Mouse (Mus musculus): ENCODE data around the gene Commd8. TPM values are rescaled to one million over a fixed set of nuclear protein-coding genes. Genes with fewer than 3 reads are reported as not detected.
"Not testable (repeated sequence)": the region's sequence is repeated elsewhere in the genome, so short reads cannot be mapped to it uniquely, and the experiment has no call there.

The Commd8 gene
- polyA plus RNA-seq, 2 experiments, result 59.3 to 152 TPM

- H3K4me1 ChIP-seq (ENCODE audit: control insufficient read depth, insufficient read depth, low read length), result no peaks in the 10 kb centered on the region
- H3K9ac ChIP-seq (ENCODE audit: low read depth, low read length, severe bottlenecking), result no peak overlapping the region
- TF ChIP-seq POLR2A (IDR thresholded peaks at IDR 0.05; ENCODE audit: borderline replicate concordance, extremely low read depth, insufficient read depth, insufficient read length), result no peak
- 93% methylated on average over 11 of the region's 11 CpGs for WGBS
- no peak overlapping the region for H3K4me2 ChIP-seq (replicated peaks; ENCODE audit: low read depth, low read length, severe bottlenecking)
- no peak overlapping the region for H3K27ac ChIP-seq (replicated peaks; ENCODE audit: low read depth, low read length)
- H3K9me3 ChIP-seq (ENCODE audit: control insufficient read depth, low read length), result no peaks in the 10 kb centered on the region
- DNase-seq (ENCODE audit: low spot score), result no peak
- H3K27me3 ChIP-seq (ENCODE audit: control insufficient read depth, insufficient read depth, low read length), result no peaks in the 10 kb centered on the region
- no peak overlapping the region for H3K4me3 ChIP-seq (replicated peaks; ENCODE audit: low read length)
- H3K36me3 ChIP-seq (ENCODE audit: control insufficient read depth, insufficient read depth, low read length), result peaks cover 60% of the 10 kb centered on the region
- no peak for ATAC-seq (ENCODE audit: low FRiP score, low read depth)
Observed at GRCm38 (mm10) chr5:72160781-72161485, 7.1 kb downstream of the Commd8 start.

GRCm38 (mm10) chr5:72159537-72159936 lies 8.5 kb downstream of the Commd8 start:
- Histone ChIP-seq H3K36me3 (ENCODE audit: control insufficient read depth, insufficient read depth, low read length) (peaks cover 54% of the 10 kb centered on the region), H3K9ac (ENCODE audit: low read depth, low read length, severe bottlenecking) (no peak overlapping the region), H3K27me3 (ENCODE audit: control insufficient read depth, insufficient read depth, low read length) (no peaks in the 10 kb centered on the region), H3K9me3 (ENCODE audit: control insufficient read depth, low read length) (no peaks in the 10 kb centered on the region), H3K4me1 (ENCODE audit: control insufficient read depth, insufficient read depth, low read length) (no peaks in the 10 kb centered on the region), H3K4me2 (replicated peaks; ENCODE audit: low read depth, low read length, severe bottlenecking) (no peak overlapping the region), H3K4me3 (replicated peaks; ENCODE audit: low read length) (no peak overlapping the region), H3K27ac (replicated peaks; ENCODE audit: low read depth, low read length) (no peak overlapping the region)
- TF ChIP-seq POLR2A (IDR thresholded peaks at IDR 0.05; ENCODE audit: borderline replicate concordance, extremely low read depth, insufficient read depth, insufficient read length), result no peak
- WGBS, result 77% methylated on average over 6 of the region's 6 CpGs
- no peak for DNase-seq (ENCODE audit: low spot score)
- ATAC-seq (ENCODE audit: low FRiP score, low read depth), result no peak

- no peak for ATAC-seq (ENCODE audit: low FRiP score, low read depth)
- peaks cover 49% of the 10 kb centered on the region for H3K36me3 ChIP-seq (ENCODE audit: control insufficient read depth, insufficient read depth, low read length)
- 83% methylated on average over 12 of the region's 12 CpGs for WGBS
- H3K27ac ChIP-seq (replicated peaks; ENCODE audit: low read depth, low read length), result no peak overlapping the region
- no peaks in the 10 kb centered on the region for H3K4me1 ChIP-seq (ENCODE audit: control insufficient read depth, insufficient read depth, low read length)
- H3K4me2 ChIP-seq (replicated peaks; ENCODE audit: low read depth, low read length, severe bottlenecking), result no peak overlapping the region
- DNase-seq (ENCODE audit: low spot score), result no peak
- TF ChIP-seq POLR2A (IDR thresholded peaks at IDR 0.05; ENCODE audit: borderline replicate concordance, extremely low read depth, insufficient read depth, insufficient read length), result no peak
- H3K9ac ChIP-seq (ENCODE audit: low read depth, low read length, severe bottlenecking), result no peak overlapping the region
- H3K4me3 ChIP-seq (replicated peaks; ENCODE audit: low read length), result no peak overlapping the region
- no peaks in the 10 kb centered on the region for H3K27me3 ChIP-seq (ENCODE audit: control insufficient read depth, insufficient read depth, low read length)
- no peaks in the 10 kb centered on the region for H3K9me3 ChIP-seq (ENCODE audit: control insufficient read depth, low read length)
Observed at GRCm38 (mm10) chr5:72158667-72159066, 9.3 kb downstream of the Commd8 start.

GRCm38 (mm10) chr5:72156598-72156997 lies 11.4 kb downstream of the Commd8 start:
- H3K9ac ChIP-seq (ENCODE audit: low read depth, low read length, severe bottlenecking), result no peak overlapping the region
- no peaks in the 10 kb centered on the region for H3K9me3 ChIP-seq (ENCODE audit: control insufficient read depth, low read length)
- no peak for TF ChIP-seq POLR2A (IDR thresholded peaks at IDR 0.05; ENCODE audit: borderline replicate concordance, extremely low read depth, insufficient read depth, insufficient read length)
- 71% methylated on average over 5 of the region's 5 CpGs for WGBS
- H3K36me3 ChIP-seq (ENCODE audit: control insufficient read depth, insufficient read depth, low read length), result peaks cover 35% of the 10 kb centered on the region
- no peak overlapping the region for H3K4me2 ChIP-seq (replicated peaks; ENCODE audit: low read depth, low read length, severe bottlenecking)
- no peak overlapping the region for H3K27ac ChIP-seq (replicated peaks; ENCODE audit: low read depth, low read length)
- no peaks in the 10 kb centered on the region for H3K4me1 ChIP-seq (ENCODE audit: control insufficient read depth, insufficient read depth, low read length)
- ATAC-seq (ENCODE audit: low FRiP score, low read depth), result no peak
- peak; percentile 38 for DNase-seq (ENCODE audit: low spot score)
- H3K27me3 ChIP-seq (ENCODE audit: control insufficient read depth, insufficient read depth, low read length), result no peaks in the 10 kb centered on the region
- H3K4me3 ChIP-seq (replicated peaks; ENCODE audit: low read length), result no peak overlapping the region

- H3K9me3 ChIP-seq (ENCODE audit: control insufficient read depth, low read length); H3K27ac ChIP-seq (replicated peaks; ENCODE audit: low read depth, low read length); DNase-seq (ENCODE audit: low spot score); H3K4me2 ChIP-seq (replicated peaks; ENCODE audit: low read depth, low read length, severe bottlenecking); H3K9ac ChIP-seq (ENCODE audit: low read depth, low read length, severe bottlenecking); H3K4me1 ChIP-seq (ENCODE audit: control insufficient read depth, insufficient read depth, low read length); ATAC-seq (ENCODE audit: low FRiP score, low read depth); H3K4me3 ChIP-seq (replicated peaks; ENCODE audit: low read length); H3K27me3 ChIP-seq (ENCODE audit: control insufficient read depth, insufficient read depth, low read length): not testable (repeated sequence)
- H3K36me3 ChIP-seq (ENCODE audit: control insufficient read depth, insufficient read depth, low read length), result peaks cover 26% of the 10 kb centered on the region
- 82% methylated on average over 3 of the region's 3 CpGs for WGBS
Observed at GRCm38 (mm10) chr5:72155686-72156085, 12.3 kb downstream of the Commd8 start.

All from limb, embryonic 14.5 days (tissue).